Mouse (Mus musculus): ENCODE results near the gene Slc25a41.

- TF ChIP-seq POLR2A (IDR thresholded peaks at IDR 0.05; ENCODE audit: control insufficient read depth, extremely low read depth, insufficient read depth, low read length, poor library complexity) (no peak), CTCF (IDR thresholded peaks at IDR 0.05; ENCODE audit: borderline replicate concordance, control insufficient read depth, extremely low read depth, insufficient read depth, low read length, poor library complexity) (no peak)
These were observed 38.5 kb upstream of the Slc25a41 start for GRCm38 (mm10) chr17:57079919-57080318.

Measured in thymus, adult 2 months (tissue).